Mouse (Mus musculus): ENCODE measurements around the gene Gm21818.
"Not testable (repeated sequence)": the region's sequence is repeated elsewhere in the genome, so short reads cannot be mapped to it uniquely, and the experiment has no call there.

Gm21818 gene

DNA sequence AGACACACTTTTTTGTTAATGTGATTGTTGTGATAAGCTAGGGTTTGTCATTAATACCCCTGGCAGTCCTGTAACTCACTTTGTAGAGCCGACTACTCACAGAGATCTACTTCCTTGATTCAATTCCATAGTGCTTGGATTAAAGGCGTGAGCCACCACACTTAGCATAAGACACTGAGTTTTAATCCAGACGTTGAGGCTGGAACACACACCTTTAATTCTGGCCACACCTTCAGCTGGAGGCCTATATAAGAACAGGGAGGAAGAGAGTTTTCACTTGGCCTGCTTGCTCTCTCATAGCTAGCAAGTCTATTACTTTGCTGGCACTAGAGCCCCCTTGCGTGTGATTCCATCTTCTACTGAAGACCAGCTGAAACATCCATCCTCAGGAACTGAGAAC lies at the start of gene Gm21818:
TSS of gene Gm21818 (plus strand) at position 301 of the 400 bp plus-strand sequence.
- DNase-seq = not testable (repeated sequence)

DNA sequence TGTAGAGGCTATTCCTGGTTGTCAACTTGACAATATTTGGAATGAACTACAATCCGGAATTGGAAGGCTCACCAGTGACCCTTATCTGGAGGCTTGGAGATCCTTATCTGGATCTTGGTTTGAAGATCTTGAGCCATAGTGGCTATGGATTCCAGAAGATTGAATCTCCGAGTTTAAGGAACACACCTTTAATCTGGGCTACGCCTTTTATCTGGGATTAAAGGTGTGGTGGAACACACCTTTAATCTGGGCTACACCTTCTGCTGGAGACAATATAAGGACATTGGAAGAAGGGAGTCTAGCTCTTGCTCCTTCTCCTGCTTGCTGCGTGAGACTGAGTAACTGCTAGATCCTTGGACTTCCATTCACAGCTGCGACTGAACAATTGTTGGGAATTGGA lies 32.3 kb upstream of the Gm21818 start, which contains the start of gene Gm20767:
TSS of gene Gm20767 (plus strand) at position 301 of the 400 bp plus-strand sequence.
- DNase-seq = not testable (repeated sequence)

DNA sequence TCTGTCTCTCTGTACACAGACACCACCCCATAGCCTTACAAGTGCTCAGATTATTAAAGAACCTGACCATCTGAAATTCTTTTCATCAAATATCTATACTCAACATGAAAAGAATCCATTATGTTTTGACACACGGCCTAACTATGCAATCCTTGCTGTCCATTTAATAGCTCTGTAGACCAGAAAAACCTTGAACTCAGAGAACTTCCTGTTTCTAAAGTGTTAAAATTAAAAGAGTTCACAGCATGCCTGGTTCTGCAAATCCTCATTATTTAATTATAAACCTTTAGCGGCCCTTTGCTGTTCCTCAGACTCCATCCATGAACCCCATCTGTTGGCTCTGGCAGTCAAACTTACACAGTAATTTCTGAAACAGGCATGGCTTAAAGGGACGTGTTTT lies 29.9 kb upstream of the Gm21818 start:
- not testable (repeated sequence) for DNase-seq

DNA sequence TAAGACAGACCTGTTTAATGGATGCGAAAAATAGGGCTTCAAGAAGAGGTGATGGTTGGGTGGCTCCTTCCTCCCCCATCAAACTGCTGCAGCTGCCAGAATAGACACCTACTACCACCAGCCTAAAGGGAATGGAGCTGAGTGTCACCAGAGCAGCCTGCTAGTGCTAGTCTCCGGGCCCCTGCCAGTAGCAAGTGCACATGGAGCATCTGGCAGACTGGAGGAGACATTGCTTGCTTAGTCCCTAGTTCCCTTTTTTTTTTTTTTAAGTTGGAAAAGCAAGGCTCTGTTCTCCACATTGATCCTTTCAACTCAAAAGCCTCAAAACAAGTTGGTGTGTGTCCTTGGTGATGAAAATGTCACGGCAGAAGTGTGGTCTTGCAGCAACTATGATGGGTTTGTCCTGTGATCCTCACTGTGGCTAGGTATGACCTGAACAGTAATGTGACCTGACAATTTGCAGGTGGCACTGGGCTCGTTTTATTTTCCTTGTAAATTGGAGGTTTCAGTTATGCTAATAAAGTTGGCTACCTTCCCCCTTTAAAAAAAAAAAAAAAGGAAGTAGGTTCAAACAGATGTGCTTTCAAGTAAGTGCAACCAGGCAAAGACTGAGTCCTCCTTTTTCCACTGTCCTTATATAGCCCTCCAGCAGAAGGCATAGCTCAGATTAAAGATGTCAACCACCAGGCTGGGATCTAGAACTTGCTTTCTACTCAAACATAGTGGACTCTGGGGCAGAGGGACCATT lies 22.4 kb upstream of the Gm21818 start:
- DNase-seq = not testable (repeated sequence)

DNA sequence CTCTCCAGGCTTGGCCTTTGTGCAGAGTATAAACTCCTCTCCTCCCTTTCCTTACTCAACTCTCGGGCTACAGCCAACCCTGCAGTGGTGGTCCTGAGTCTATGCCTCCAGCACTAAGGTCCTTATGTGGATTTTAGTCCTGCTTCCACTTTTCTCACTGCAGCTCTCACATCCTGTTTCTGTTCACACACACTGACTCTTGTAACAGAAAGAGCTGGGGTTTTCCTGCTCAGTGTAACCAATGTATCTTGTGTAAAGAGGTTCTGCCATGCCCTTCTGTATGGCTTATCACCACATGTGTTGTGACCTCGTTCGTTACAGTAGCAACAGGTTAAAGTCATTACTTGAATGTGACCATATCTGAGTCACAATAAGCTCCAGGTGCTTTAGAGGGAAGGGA lies 21.6 kb upstream of the Gm21818 start:
- not testable (repeated sequence) for DNase-seq

DNA sequence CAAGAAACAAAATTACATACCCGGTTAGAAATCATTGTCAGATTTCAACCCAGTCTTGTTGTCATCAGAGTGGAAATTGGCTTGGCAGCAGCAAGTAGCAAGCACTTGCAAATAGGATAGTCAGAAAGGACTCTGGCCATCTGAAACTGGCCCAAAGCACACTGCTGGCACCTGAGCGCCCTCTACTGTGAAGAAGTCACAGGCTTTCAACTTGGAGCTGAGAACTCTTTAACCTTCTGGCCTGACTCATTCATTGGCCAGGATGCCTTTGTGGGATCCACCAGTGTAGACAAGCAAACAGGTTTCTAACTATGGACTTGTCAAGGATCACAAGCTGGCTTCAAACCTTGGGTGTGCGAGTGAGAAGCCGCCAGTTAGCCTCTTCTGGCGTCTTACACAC lies 3.9 kb upstream of the Gm21818 start:
- DNase-seq = not testable (repeated sequence)

DNA sequence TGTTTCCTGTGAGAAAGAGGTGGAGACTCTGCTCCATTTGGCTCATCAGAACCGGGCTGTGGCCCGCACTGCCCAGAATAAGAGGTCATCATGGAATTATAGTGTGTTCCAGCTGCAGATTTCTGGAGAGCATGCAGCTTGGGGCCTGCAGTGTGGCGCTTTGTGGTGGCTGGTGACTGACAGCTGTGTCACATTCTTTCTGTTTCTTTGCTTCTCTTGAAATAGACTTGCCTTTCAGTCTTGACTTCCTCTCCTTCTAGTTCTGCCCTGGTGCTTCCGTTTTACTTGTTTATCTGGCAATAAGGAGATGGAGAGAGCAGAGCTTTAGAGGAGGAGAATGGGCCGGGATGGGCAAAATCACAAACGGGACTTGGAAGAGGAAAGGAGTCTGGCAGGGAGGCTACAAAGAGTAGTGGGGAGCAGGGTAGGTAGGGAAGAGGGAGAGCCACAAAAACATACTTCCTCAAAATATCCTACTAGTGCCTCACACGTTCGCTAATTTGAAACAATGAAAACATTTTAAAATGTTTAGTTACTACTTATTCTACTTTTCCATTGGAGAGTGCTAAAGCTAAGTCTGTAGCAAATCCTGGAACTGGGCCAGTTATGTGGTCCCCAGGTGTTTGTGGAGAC lies 24.1 kb downstream of the Gm21818 start:
- not testable (repeated sequence) for DNase-seq

DNA sequence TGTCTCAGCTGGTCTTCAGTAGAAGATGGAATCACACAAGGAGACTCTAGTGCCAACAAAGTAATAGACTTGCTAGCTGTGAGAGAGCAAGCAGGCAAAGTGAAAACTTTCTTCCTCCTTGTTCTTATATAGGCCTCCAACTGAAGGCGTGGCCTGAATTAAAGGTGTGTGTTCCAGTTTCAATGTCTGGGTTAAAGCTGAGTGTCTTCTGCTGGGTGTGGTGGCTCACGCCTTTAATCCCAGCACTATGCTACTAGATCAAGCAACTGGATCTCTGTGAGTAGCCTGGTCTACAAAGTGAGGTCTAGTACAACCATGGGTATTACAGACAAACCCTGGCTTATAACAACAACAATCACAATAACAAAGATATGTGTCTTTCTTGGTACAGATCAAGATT lies 43.6 kb downstream of the Gm21818 start, which contains the start of gene Gm21762:
TSS of gene Gm21762 (minus strand) at position 101 of the 400 bp plus-strand sequence.
- DNase-seq = not testable (repeated sequence)

DNA sequence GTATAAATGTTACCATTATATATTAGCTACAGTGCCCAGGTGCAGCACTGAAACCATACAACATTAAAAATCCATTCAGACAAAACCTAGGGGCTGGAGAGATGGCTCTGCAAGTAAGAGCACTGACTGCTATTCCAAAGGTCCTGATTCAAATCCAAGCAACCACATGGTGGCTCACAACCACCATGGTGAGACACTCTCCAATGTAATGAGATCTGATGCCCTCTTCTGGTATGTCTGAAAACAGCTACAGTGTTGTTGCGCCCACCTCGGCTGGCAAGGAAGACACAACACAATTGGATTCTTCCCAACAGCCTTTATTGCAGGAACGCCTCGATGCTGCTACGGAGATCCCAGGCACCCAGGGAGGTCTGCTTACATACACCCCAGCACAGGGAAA lies 48.7 kb downstream of the Gm21818 start:
- not testable (repeated sequence) for DNase-seq

DNA sequence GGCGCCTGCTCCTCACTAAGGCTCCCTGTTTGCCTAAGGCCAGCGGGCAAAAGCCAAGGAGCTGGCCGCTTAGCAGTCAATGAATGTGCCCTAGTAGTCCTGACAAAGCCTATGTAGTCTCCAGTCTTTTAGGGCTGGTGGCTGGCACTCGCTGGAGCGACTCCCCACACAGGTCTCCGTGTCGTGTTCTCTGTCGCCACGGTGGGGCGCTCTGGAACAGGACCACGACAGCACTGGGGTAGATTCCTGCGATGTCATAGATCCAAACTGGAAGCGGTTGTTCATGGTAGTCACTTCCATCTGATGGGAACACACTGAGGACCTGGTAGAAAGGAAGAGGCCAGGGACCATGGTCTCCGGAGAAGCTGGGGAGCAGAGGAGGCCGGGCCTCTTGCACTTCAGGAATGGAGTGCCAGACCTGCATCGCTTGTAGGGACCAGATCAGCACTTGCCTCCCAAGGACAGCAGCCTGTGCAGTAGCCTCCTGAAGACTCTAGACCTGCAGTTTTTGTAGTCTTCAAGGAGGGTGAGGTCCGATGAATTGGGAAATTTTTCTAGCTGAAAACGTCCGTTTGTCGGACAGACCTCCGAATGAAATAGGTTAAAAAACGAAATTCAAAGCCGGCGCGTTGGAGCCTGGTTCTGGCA lies 50.9 kb downstream of the Gm21818 start:
- peak; percentile 4 for DNase-seq

All from cerebellum, adult 11-12 months (tissue).